Mouse (Mus musculus) spleen, adult 10 weeks (tissue): ENCODE data around the gene AC141477.1. TPM values are rescaled to one million over a fixed set of nuclear protein-coding genes. Genes with fewer than 3 reads are reported as not detected.

ENCODE experiments used
- polyA plus RNA-seq: library from polyadenylated mRNA; stranded (reverse); fragments of 350-450 nt; fragmentation: Illumina TruSeq; extraction: RNeasy Lipid Tissue Mini Kit (QIAGEN cat#74804); gene quantifications from one replicate; pipeline ENCODE4 v1.2.3, GENCODE M21; 2015; ENCODE audit warnings: low replicate concordance; ENCODE audit not compliant: insufficient read depth

The AC141477.1 gene
- polyA plus RNA-seq: not detected

GRCm38 (mm10) chr10:76440281-76440680 is at the start of gene AC141477.1:
Gene AC141477.1 (minus strand): TSS chr10:76440444.

DNA sequence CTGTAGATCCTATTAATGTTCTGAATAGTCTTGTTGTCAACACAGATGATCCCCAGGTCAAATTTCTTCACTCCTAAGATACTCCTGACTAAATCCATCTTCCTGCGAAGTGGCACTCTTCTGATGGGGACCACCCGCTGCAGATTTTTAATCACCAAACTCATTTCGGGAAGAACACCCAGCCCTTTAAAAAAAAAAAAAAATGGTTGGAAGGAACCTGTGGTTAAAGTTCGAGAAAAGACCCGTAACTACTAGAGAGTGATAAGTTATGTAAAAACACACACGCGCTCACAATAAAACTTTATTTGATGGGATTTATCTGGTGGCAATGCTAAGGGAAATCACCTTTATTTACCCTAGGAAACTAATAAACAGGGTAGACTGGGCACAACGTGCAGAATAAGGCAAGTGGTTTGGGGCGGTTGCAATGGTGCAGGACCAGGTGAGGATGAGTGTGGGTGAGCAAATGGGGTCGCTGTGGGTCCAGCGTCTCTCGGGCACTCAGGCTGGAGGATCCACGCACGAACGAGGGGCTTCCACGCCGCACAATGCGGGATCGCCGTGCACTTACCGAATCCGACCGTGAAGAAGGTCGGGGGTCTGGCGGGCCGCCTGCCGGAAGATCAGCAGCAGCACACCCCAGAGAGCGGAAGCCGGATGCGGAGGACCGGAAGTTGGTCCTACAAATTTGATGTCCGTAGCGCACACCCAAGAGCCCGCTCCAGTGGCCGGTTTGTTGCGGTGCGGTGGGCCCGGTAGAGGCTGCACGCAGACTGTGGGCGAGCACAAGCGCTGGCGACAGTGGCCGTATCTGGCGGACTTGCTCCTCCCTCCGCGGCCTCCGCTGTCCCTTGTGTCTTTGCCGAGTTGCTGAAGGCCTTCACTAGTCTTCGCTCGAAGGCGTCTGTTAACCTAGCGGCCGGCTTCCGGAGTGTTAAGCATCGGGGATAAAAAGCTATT is 28.2 kb upstream of the AC141477.1 start, which contains the start of the genes Mcm3ap and Ybey:
Mcm3ap (plus strand) TSS at position 725 of the 960 bp plus-strand sequence.
Ybey (minus strand) TSS at position 912 of the 960 bp plus-strand sequence.

GRCm38 (mm10) chr10:76448851-76449250 is 8.6 kb upstream of the AC141477.1 start, which contains the start of gene 2610028H24Rik:
Gene 2610028H24Rik (plus strand): TSS chr10:76449081.

DNA sequence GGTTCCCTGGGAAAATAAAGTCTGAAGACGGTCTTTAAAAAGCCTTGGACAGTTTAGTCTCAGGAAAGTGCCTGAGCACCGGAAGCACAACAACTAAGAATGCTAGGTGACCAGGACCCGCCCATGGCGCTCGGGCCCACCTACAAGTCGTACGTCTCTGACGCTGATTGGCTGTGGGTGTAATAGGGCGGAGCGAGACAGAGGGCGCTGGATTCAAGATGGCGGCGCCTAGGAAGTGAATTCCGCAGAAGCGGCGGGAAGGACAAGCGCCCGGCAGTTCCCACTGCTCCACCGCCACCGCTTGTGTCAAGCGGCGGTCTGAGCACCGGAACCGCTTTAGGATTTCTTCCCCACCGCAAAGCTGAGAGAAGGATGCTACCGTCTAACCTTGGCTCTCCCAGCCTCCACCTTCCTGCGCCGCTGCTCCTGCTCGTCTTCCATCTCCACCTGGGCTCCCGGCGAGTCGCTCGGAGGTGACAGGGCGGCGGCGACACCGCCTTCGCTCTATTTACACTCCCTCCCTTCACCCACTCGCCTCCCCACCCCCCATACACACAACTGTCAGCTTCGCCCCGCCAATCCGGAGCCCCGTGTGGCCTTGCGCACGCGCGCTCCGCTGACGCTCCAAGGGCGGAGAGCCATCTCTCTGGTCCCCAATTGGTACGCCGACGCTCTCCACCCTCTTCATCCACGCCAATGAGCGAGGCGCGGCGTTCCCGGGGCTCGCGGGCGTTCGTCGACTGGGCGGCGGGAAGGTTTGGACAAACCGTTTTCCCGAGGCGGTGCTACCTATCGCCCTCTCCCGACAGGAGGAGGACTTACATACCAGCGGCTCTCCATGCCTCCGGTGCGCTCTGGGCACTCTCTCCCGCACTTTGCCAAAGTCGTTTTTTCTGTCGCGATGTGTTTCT is 2.2 kb upstream of the AC141477.1 start, which contains the start of gene Pcnt:
Pcnt (minus strand) TSS at position 609 of the 911 bp plus-strand sequence.

Other genes with a start within 250 kb of the AC141477.1 start
- gene Prmt2, start 202.6 kb downstream of the AC141477.1 start, polyA plus RNA-seq: 8.7 TPM
- 0.41 TPM for gene S100b, start 186.6 kb downstream of the AC141477.1 start, polyA plus RNA-seq
- 5.4 TPM for gene Dip2a, start 95.2 kb downstream of the AC141477.1 start, polyA plus RNA-seq
- gene Pcnt, start 2.3 kb upstream of the AC141477.1 start, polyA plus RNA-seq: 29.5 TPM
- gene 2610028H24Rik, start 8.6 kb upstream of the AC141477.1 start, polyA plus RNA-seq: not detected
- 54.3 TPM for gene Mcm3ap, start 28.5 kb upstream of the AC141477.1 start, polyA plus RNA-seq
- 2.1 TPM for gene Ybey, start 28.7 kb upstream of the AC141477.1 start, polyA plus RNA-seq
- gene Lss, start 91.1 kb upstream of the AC141477.1 start, polyA plus RNA-seq: 8.5 TPM
- gene Spatc1l, start 121.8 kb upstream of the AC141477.1 start, polyA plus RNA-seq: not detected
- not detected for gene Ftcd, start 135.2 kb upstream of the AC141477.1 start, polyA plus RNA-seq
- 3.7 TPM for gene Col6a2, start 183.2 kb upstream of the AC141477.1 start, polyA plus RNA-seq